Mouse (Mus musculus) lung, adult 2 months (tissue): Measurements from ENCODE around the gene Oprd1.

Source experiments
- CTCF ChIP-seq: fragments of 200-500 bp; IDR thresholded peaks from 2 replicates; pipeline ENCODE4 v1.5.1; 2011; ENCODE audit warnings: mild to moderate bottlenecking, low read length, control low read depth; ENCODE audit not compliant: insufficient read depth
- POLR2A ChIP-seq: fragments of 200-500 bp; IDR thresholded peaks from 2 replicates; pipeline ENCODE4 v1.6.1; 2011; ENCODE audit warnings: low read depth, mild to moderate bottlenecking, control low read depth, low read length, borderline replicate concordance; ENCODE audit errors: extremely low read depth

- TF ChIP-seq CTCF (no peak), POLR2A (no peak)
Observed at GRCm38 (mm10) chr4:132130134-132130533, 14.2 kb downstream of the Oprd1 start.
